13 mouse cellular contexts compared by ENCODE assay signal in genomic region chr11:68270730-68271467, GRCm38 (mm10).
DNase-seq lines count a peak whose midpoint lies in the region; ATAC-seq and TF ChIP-seq lines count a peak whose summit lies in the region.
"Had no signal": no experiment of that assay in that cellular context is flagged by ENCODE, and none has a peak within 500 bp of the region (broad histone marks: within the 10 kb centered on the region; RNA-seq: fewer than 3 reads in every experiment).

No protein-coding gene starts in this region.

- no peaks in the 10 kb centered on the region for H3K9me3 ChIP-seq in intestine, postnatal 0 days (ENCODE audit: control insufficient read depth)
- H3K9me3 ChIP-seq: heart, embryonic 13.5 days had no signal

- H3ac ChIP-seq in myocyte (ENCODE audit: control insufficient read depth, insufficient read length): no peak overlapping the region

- no peak for ATAC-seq in intestine, postnatal 0 days

- H3K4me3 ChIP-seq in spleen, adult 2 months (ENCODE audit: extremely low read depth, insufficient read depth, insufficient read length): no peak overlapping the region
- H3K4me3 ChIP-seq in myocyte: no peak overlapping the region
- no peak overlapping the region for H3K4me3 ChIP-seq in intestine, postnatal 0 days (ENCODE audit: low read depth, low read length)
- H3K4me3 ChIP-seq: heart, embryonic 13.5 days had no signal

- no peaks in the 10 kb centered on the region for H3K36me3 ChIP-seq in spleen, adult 2 months (ENCODE audit: control insufficient read depth, insufficient read depth, low read length)
- no peaks in the 10 kb centered on the region for H3K36me3 ChIP-seq in myocyte (ENCODE audit: control insufficient read depth, insufficient read depth)
- no peaks in the 10 kb centered on the region for H3K36me3 ChIP-seq in intestine, postnatal 0 days (ENCODE audit: control insufficient read depth, insufficient read depth)
- H3K36me3 ChIP-seq: heart, embryonic 13.5 days had no signal

- peak overlapping the region; percentile 59 for H3K27ac ChIP-seq in spleen, adult 2 months (ENCODE audit: insufficient read depth, low read length)
- H3K27ac ChIP-seq in intestine, postnatal 0 days (ENCODE audit: low read depth, low read length): no peak overlapping the region
- H3K27ac ChIP-seq: heart, embryonic 13.5 days had no signal

- intact Hi-C loops in gastrocnemius, postnatal 14 days (cut with DNase I; ENCODE audit: low total_unique reads): no loop called here
- intact Hi-C loops in gastrocnemius, postnatal 36 days (cut with DNase I): no loop called here

- peak; percentile 23 for DNase-seq in gastrocnemius, postnatal 14 days
- no peak for DNase-seq in gastrocnemius, postnatal 36 days
- DNase-seq in spleen, adult 2 months (ENCODE audit: low read depth in 1 of 2, low spot score in 2 of 2): no peak
- no peak for DNase-seq in spleen, postnatal 14 days (ENCODE audit: low spot score in 2 of 2)
- no peak for DNase-seq in testis, postnatal 14 days (ENCODE audit: low spot score)
- no peak for DNase-seq in adrenal gland, postnatal 36 days
- DNase-seq: cerebellum, adult 9-10 months; kidney, adult 2 months; layer of hippocampus, adult 9-11 months; lung, adult 2 months had no signal

- H3K9ac ChIP-seq in intestine, postnatal 0 days (ENCODE audit: low read depth, low read length): no peak overlapping the region
- H3K9ac ChIP-seq: heart, embryonic 13.5 days had no signal

- no peaks in the 10 kb centered on the region for H3K79me2 ChIP-seq in myocyte (ENCODE audit: control insufficient read depth, insufficient read depth)

- peak overlapping the region; percentile 53 for H3K4me2 ChIP-seq in myocyte (ENCODE audit: low read depth)
- no peak overlapping the region for H3K4me2 ChIP-seq in intestine, postnatal 0 days (replicated peaks; ENCODE audit: low read depth)
- H3K4me2 ChIP-seq: heart, embryonic 13.5 days had no signal

- TF ChIP-seq CTCF in spleen, adult 2 months (IDR thresholded peaks at IDR 0.05; ENCODE audit: extremely low read depth, insufficient read depth, insufficient read length, insufficient replicate concordance): no peak
- TF ChIP-seq CTCF in intestine, postnatal 0 days (IDR thresholded peaks at IDR 0.05; ENCODE audit: low read depth): no peak

- peaks cover 3% of the 10 kb centered on the region; the same call in 1 of the 2 replicates for H3K4me1 ChIP-seq in spleen, adult 2 months (ENCODE audit: control insufficient read depth, insufficient read depth, insufficient read length)
- H3K4me1 ChIP-seq in intestine, postnatal 0 days (replicated peaks; ENCODE audit: control insufficient read depth, insufficient read depth, low read length): no peaks in the 10 kb centered on the region

- WGBS in spleen, adult 2 months: 23% methylated on average over 19 of the region's 19 CpGs
- WGBS in intestine, postnatal 0 days: 70% methylated on average over 19 of the region's 19 CpGs

- no peaks in the 10 kb centered on the region for H3K27me3 ChIP-seq in spleen, adult 2 months (ENCODE audit: control insufficient read depth, insufficient read depth, low read length)
- H3K27me3 ChIP-seq in myocyte (ENCODE audit: control insufficient read depth, insufficient read depth, insufficient read length): no peaks in the 10 kb centered on the region
- H3K27me3 ChIP-seq in intestine, postnatal 0 days (replicated peaks; ENCODE audit: control insufficient read depth, insufficient read depth, low read length): no peaks in the 10 kb centered on the region

- no peak for TF ChIP-seq POLR2A in spleen, adult 2 months (IDR thresholded peaks at IDR 0.05; ENCODE audit: low read depth, low read length)
- TF ChIP-seq POLR2A in myocyte (IDR thresholded peaks at IDR 0.05; ENCODE audit: insufficient read length, low read depth): no peak

TF ChIP-seq in myocyte, 11 proteins besides CTCF, POLR2A, EP300 and RAD21:
- TF ChIP-seq POLR2AphosphoS2 (IDR thresholded peaks at IDR 0.05; ENCODE audit: insufficient read length, low read depth) (no peak), MYOD1 (IDR thresholded peaks at IDR 0.05; ENCODE audit: control insufficient read depth in 1 of 3, insufficient read length in 2 of 3, low read depth in 2 of 3) (peak; percentile 81 to 99 (median 99)), E2F4 (IDR thresholded peaks at IDR 0.05; ENCODE audit: insufficient read depth) (no peak), SRF (IDR thresholded peaks at IDR 0.05; ENCODE audit: control insufficient read depth, insufficient read length, low read depth) (no peak), MAX (IDR thresholded peaks at IDR 0.05; ENCODE audit: low read depth) (no peak), TCF12 (IDR thresholded peaks at IDR 0.05; ENCODE audit: insufficient read depth, poor library complexity, severe bottlenecking) (peak; percentile 76), USF1 (IDR thresholded peaks at IDR 0.05; ENCODE audit: low read depth) (no peak), TCF3 (IDR thresholded peaks at IDR 0.05; ENCODE audit: insufficient read length, low read depth) (peak; percentile 91), MYOG (IDR thresholded peaks at IDR 0.05; ENCODE audit: control insufficient read depth in 1 of 3, insufficient read depth in 1 of 3, insufficient read length in 2 of 3, low read depth in 2 of 3) (peak; percentile 92 to 99 (median 98))
